Mouse (Mus musculus) myocyte (in vitro differentiated cells): Measurements from ENCODE around the gene Saa4. TPM values are rescaled to one million over a fixed set of nuclear protein-coding genes. Genes with fewer than 3 reads are reported as not detected.

Experiments
- H3K27me3 ChIP-seq: one replicate; pipeline ENCODE4 v1.6.1; 2011; ENCODE audit not compliant: control insufficient read depth, insufficient read depth, insufficient read length
- H3K36me3 ChIP-seq: one replicate; pipeline ENCODE4 v1.6.1; 2011; ENCODE audit not compliant: control insufficient read depth, insufficient read depth
- H3K4me2 ChIP-seq: one replicate; pipeline ENCODE4 v1.6.1; 2011; ENCODE audit warnings: low read depth, control low read depth
- H3K4me3 ChIP-seq: one replicate; pipeline ENCODE4 v1.5.1; 2011; ENCODE audit warnings: mild to moderate bottlenecking, control low read depth, moderate library complexity
- H3K79me2 ChIP-seq: one replicate; pipeline ENCODE4 v1.6.1; 2011; ENCODE audit not compliant: control insufficient read depth, insufficient read depth
- H3ac ChIP-seq: one replicate; pipeline ENCODE4 v1.6.1; 2011; ENCODE audit not compliant: control insufficient read depth, insufficient read length
- CEBPB ChIP-seq: IDR thresholded peaks from 2 replicates; pipeline ENCODE4 v1.6.1; 2011; ENCODE audit warnings: mild to moderate bottlenecking, moderate library complexity; ENCODE audit not compliant: poor library complexity, insufficient read depth, severe bottlenecking
- E2F4 ChIP-seq: IDR thresholded peaks from one replicate; pipeline ENCODE4 v1.6.1; 2011; ENCODE audit warnings: mild to moderate bottlenecking, control low read depth, moderate library complexity; ENCODE audit not compliant: insufficient read depth
- MAX ChIP-seq: IDR thresholded peaks from one replicate; pipeline ENCODE4 v1.6.1; 2011; ENCODE audit warnings: low read depth, mild to moderate bottlenecking, control low read depth
- MYOD1 ChIP-seq, 3 experiments: IDR thresholded peaks; one replicate each; pipeline ENCODE4 v1.6.1; 2011; ENCODE audit warnings: control low read depth in 2 of 3, low read depth in 2 of 3, mild to moderate bottlenecking in 2 of 3, moderate library complexity in 1 of 3; ENCODE audit not compliant: insufficient read length in 2 of 3, control insufficient read depth in 1 of 3
- MYOG ChIP-seq, 3 experiments: IDR thresholded peaks; one replicate each; pipeline ENCODE4 v1.6.1; 2011; ENCODE audit warnings: control low read depth in 2 of 3, low read depth in 2 of 3, mild to moderate bottlenecking in 2 of 3; ENCODE audit not compliant: insufficient read length in 2 of 3, control insufficient read depth in 1 of 3, insufficient read depth in 1 of 3
- POLR2A ChIP-seq: IDR thresholded peaks from one replicate; pipeline ENCODE4 v1.6.1; 2011; ENCODE audit warnings: low read depth, mild to moderate bottlenecking, control low read depth, moderate library complexity; ENCODE audit not compliant: insufficient read length
- POLR2AphosphoS2 ChIP-seq: IDR thresholded peaks from one replicate; pipeline ENCODE4 v1.6.1; 2011; ENCODE audit warnings: low read depth, control low read depth; ENCODE audit not compliant: insufficient read length
- REST ChIP-seq: IDR thresholded peaks from one replicate; pipeline ENCODE4 v1.6.1; 2011; ENCODE audit warnings: mild to moderate bottlenecking, control low read depth, moderate library complexity; ENCODE audit not compliant: insufficient read depth, insufficient read length
- SRF ChIP-seq: IDR thresholded peaks from one replicate; pipeline ENCODE4 v1.6.1; 2011; ENCODE audit warnings: low read depth; ENCODE audit not compliant: control insufficient read depth, insufficient read length
- TCF12 ChIP-seq: IDR thresholded peaks from one replicate; pipeline ENCODE4 v1.6.1; 2011; ENCODE audit warnings: mild to moderate bottlenecking, control low read depth; ENCODE audit not compliant: poor library complexity, insufficient read depth, severe bottlenecking
- TCF3 ChIP-seq: IDR thresholded peaks from one replicate; pipeline ENCODE4 v1.6.1; 2011; ENCODE audit warnings: low read depth, control low read depth; ENCODE audit not compliant: insufficient read length
- USF1 ChIP-seq: IDR thresholded peaks from one replicate; pipeline ENCODE4 v1.6.1; 2011; ENCODE audit warnings: low read depth, mild to moderate bottlenecking, control low read depth, moderate library complexity
- polyA plus RNA-seq: library from polyadenylated mRNA; unstranded; fragments of >200 nt; fragmentation: generic; extraction: Trizol; gene quantifications from one replicate; pipeline ENCODE4 v1.2.1, GENCODE M21; 2012; ENCODE audit warnings: missing spikeins

The Saa4 gene
- not detected for polyA plus RNA-seq

DNA sequence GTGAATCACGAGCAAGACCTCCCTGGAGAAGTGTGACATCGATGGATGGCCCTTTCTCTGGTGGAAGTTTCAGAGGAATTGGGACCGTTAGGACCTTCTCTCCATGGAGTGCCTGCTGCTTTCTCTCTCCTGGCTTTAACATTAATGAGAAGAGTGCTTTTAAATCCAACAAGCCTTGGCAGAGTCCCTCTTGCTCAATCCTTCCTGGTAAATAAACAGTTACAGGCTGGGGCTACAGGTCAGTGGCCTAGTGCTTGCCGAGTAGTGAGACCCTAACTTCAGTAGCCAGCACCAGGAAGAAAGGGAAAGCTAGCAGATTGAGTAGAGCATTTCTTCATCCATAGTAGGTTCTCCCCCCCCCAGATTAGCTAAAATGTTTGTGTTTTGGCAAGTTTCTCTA, at the start of gene Saa4:
Gene Saa4 (minus strand): TSS at position 146 of the 400 bp plus-strand sequence.
- H3K79me2 ChIP-seq = no peaks in the 10 kb centered on the region
- H3ac ChIP-seq = no peak within 1 kb of the TSS
- H3K4me3 ChIP-seq = no peak within 1 kb of the TSS
- TF ChIP-seq REST (no peak), POLR2A (no peak), TCF3 (no peak), TCF12 (no peak), CEBPB (no peak), MYOG (IDR thresholded peaks at IDR 0.05; ENCODE audit: control insufficient read depth in 1 of 3, insufficient read depth in 1 of 3, insufficient read length in 2 of 3, low read depth in 2 of 3) (no peak), MAX (no peak), MYOD1 (IDR thresholded peaks at IDR 0.05; ENCODE audit: control insufficient read depth in 1 of 3, insufficient read length in 2 of 3, low read depth in 2 of 3) (no peak), USF1 (no peak), E2F4 (no peak), SRF (no peak), POLR2AphosphoS2 (no peak)
- H3K36me3 ChIP-seq = no peaks in the 10 kb centered on the region
- no peaks in the 10 kb centered on the region for H3K27me3 ChIP-seq
- no peak within 1 kb of the TSS for H3K4me2 ChIP-seq

DNA sequence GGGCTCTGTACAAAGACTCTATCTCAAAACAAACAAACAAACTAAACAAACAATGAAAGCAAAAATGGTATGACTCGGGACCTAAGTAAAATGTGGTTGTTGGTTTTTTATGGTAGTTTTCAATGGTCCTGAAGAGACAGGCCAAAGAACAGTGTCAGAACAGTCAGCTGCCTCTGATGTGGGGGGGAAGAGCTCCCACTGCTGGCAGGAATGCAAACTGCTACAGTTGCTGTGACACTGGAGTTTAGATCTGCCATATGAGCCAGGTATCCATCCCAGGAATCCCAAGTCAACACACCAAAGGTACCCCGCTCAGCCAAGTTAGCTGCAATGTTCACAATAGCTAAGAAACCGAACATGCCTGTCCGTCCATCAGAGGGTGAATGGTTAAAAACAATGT, 38.3 kb upstream of the Saa4 start:
- Histone ChIP-seq H3K4me3 (no peak overlapping the region), H3K79me2 (no peaks in the 10 kb centered on the region)

DNA sequence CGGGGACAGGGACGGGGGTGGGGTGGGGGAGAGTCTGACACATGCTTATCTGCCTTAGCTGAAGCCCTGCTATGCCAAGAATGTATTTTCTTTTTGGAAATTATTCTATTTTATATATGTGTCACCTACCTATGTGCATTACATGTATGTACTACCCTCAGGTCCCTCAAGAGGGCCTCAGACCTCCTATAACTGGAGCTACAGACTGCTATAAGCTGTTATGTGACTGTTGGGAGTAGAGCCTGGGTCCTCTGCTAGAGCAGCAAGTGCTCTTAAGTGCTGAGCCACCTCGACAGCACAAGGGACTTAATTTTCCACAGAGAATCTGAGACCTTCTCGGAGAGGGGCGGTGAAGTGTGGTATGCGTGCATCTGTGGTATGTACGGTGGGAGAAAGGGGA, 36.0 kb upstream of the Saa4 start:
- no peak for TF ChIP-seq POLR2A
- TF ChIP-seq POLR2AphosphoS2 = no peak
- TF ChIP-seq TCF3 = no peak
- TF ChIP-seq MYOD1 (IDR thresholded peaks at IDR 0.05; ENCODE audit: control insufficient read depth in 1 of 3, insufficient read length in 2 of 3, low read depth in 2 of 3) = no peak
- TF ChIP-seq TCF12 = no peak
- TF ChIP-seq REST = no peak
- TF ChIP-seq MAX = no peak
- no peak for TF ChIP-seq SRF
- no peak for TF ChIP-seq MYOG (IDR thresholded peaks at IDR 0.05; ENCODE audit: control insufficient read depth in 1 of 3, insufficient read depth in 1 of 3, insufficient read length in 2 of 3, low read depth in 2 of 3)
- H3K4me3 ChIP-seq = no peak overlapping the region
- no peaks in the 10 kb centered on the region for H3K79me2 ChIP-seq
- H3K4me2 ChIP-seq = no peak overlapping the region
- H3K36me3 ChIP-seq = peaks cover 27% of the 10 kb centered on the region
- H3K27me3 ChIP-seq = no peaks in the 10 kb centered on the region
- H3ac ChIP-seq = no peak overlapping the region

More for the DNA sequence above, 38.3 kb upstream of the Saa4 start:
- H3K4me2 ChIP-seq = no peak overlapping the region
- TF ChIP-seq USF1 = no peak
- peaks cover 39% of the 10 kb centered on the region for H3K36me3 ChIP-seq
- no peaks in the 10 kb centered on the region for H3K27me3 ChIP-seq
- no peak overlapping the region for H3ac ChIP-seq

- Histone ChIP-seq H3ac (no peak overlapping the region), H3K79me2 (no peaks in the 10 kb centered on the region), H3K36me3 (peaks cover 22% of the 10 kb centered on the region), H3K27me3 (no peaks in the 10 kb centered on the region), H3K4me3 (no peak overlapping the region), H3K4me2 (no peak overlapping the region)
- no peak for TF ChIP-seq E2F4
- no peak for TF ChIP-seq SRF
- no peak for TF ChIP-seq MYOD1 (IDR thresholded peaks at IDR 0.05; ENCODE audit: control insufficient read depth in 1 of 3, insufficient read length in 2 of 3, low read depth in 2 of 3)
- no peak for TF ChIP-seq USF1
- no peak for TF ChIP-seq POLR2A
- TF ChIP-seq TCF3 = no peak
- no peak for TF ChIP-seq MAX
- TF ChIP-seq CEBPB = no peak
Measured at GRCm38 (mm10) chr7:46767371-46767770, 35.0 kb upstream of the Saa4 start.

GRCm38 (mm10) chr7:46764672-46765071, 32.3 kb upstream of the Saa4 start:
- no peak overlapping the region for H3K4me2 ChIP-seq
- H3K79me2 ChIP-seq = no peaks in the 10 kb centered on the region
- TF ChIP-seq CEBPB (no peak), E2F4 (no peak), SRF (no peak), TCF12 (no peak), MYOG (IDR thresholded peaks at IDR 0.05; ENCODE audit: control insufficient read depth in 1 of 3, insufficient read depth in 1 of 3, insufficient read length in 2 of 3, low read depth in 2 of 3) (no peak), MYOD1 (IDR thresholded peaks at IDR 0.05; ENCODE audit: control insufficient read depth in 1 of 3, insufficient read length in 2 of 3, low read depth in 2 of 3) (no peak)
- H3K4me3 ChIP-seq = no peak overlapping the region
- peaks cover 18% of the 10 kb centered on the region for H3K36me3 ChIP-seq
- H3K27me3 ChIP-seq = no peaks in the 10 kb centered on the region
- H3ac ChIP-seq = no peak overlapping the region
